Mouse (Mus musculus) intestine, postnatal 0 days (tissue): ENCODE data around the gene Tcf7l2. TPM values are rescaled to one million over a fixed set of nuclear protein-coding genes. Genes with fewer than 3 reads are reported as not detected.

ENCODE experiments used
- ATAC-seq: fragments of 200-750 bp; cut with Nextera tagmentation; 2 replicates; pipeline ENCODE4 v1.8.0; 2017; ENCODE audit warnings: mild to moderate bottlenecking, moderate TSS enrichment, moderate library complexity
- H3K27ac ChIP-seq: fragments of 300-500 bp; sonication (generic); 2 replicates; pipeline ENCODE4 v1.5.1; 2014; ENCODE audit warnings: mild to moderate bottlenecking, low read depth, low read length, moderate library complexity
- H3K27me3 ChIP-seq: fragments of 300-500 bp; sonication (generic); replicated peaks from 2 replicates; pipeline ENCODE4 v1.6.1; 2014; ENCODE audit warnings: low read length, mixed read lengths; ENCODE audit not compliant: control insufficient read depth, insufficient read depth
- H3K36me3 ChIP-seq: fragments of 300-500 bp; sonication (generic); 2 replicates; pipeline ENCODE4 v1.6.1; 2014; ENCODE audit warnings: mild to moderate bottlenecking, moderate library complexity; ENCODE audit not compliant: control insufficient read depth, insufficient read depth
- H3K4me1 ChIP-seq: fragments of 300-500 bp; sonication (generic); replicated peaks from 2 replicates; pipeline ENCODE4 v1.6.1; 2014; ENCODE audit warnings: antibody characterized with exemption, low read length, mixed read lengths; ENCODE audit not compliant: control insufficient read depth, insufficient read depth
- H3K4me2 ChIP-seq: fragments of 300-500 bp; sonication (generic); replicated peaks from 2 replicates; pipeline ENCODE4 v1.6.1; 2014; ENCODE audit warnings: low read depth, mild to moderate bottlenecking, moderate library complexity
- H3K4me3 ChIP-seq: fragments of 300-500 bp; sonication (generic); 2 replicates; pipeline ENCODE4 v1.5.1; 2014; ENCODE audit warnings: low read depth, low read length
- H3K9ac ChIP-seq: fragments of 300-500 bp; sonication (generic); 2 replicates; pipeline ENCODE4 v1.6.1; 2014; ENCODE audit warnings: mild to moderate bottlenecking, low read depth, low read length
- H3K9me3 ChIP-seq: fragments of 300-500 bp; sonication (generic); 2 replicates; pipeline ENCODE4 v1.6.1; 2016; ENCODE audit warnings: mixed run types; ENCODE audit not compliant: control insufficient read depth
- CTCF ChIP-seq: sonication (generic); IDR thresholded peaks from 2 replicates; pipeline ENCODE4 v1.5.1; 2016; ENCODE audit warnings: low read depth, mild to moderate bottlenecking, control low read depth, antibody characterized with exemption, moderate library complexity
- WGBS: fragments of 180-500 bp; shearing (Covaris S2); extraction: QIAGEN DNeasy Blood & Tissue Kit; methylation state at CpG from one replicate; pipeline ENCODE4 v1.1.7; 2014; 5-methylcytosine and 5-hydroxymethylcytosine counted together
- polyA plus RNA-seq: library from polyadenylated mRNA; unstranded; fragments of >200 nt; fragmentation: Nextera tagmentation; extraction: Ambion mirVana; gene quantifications from 2 replicates; pipeline ENCODE4 v1.2.1, GENCODE M21; 2015

Gene Tcf7l2
- polyA plus RNA-seq, 1 experiment from 2014 or later = 32.4 TPM

- H3K27ac ChIP-seq = peak overlapping the region; percentile 3; the same call in 1 of the 2 replicates
- H3K4me3 ChIP-seq = no peak overlapping the region
- ATAC-seq = no peak
- H3K4me1 ChIP-seq = 0 out of 2 replicates have a peak, but pooled peaks cover 8% of the 10 kb centered on the region
- H3K9me3 ChIP-seq = no peaks in the 10 kb centered on the region
- TF ChIP-seq CTCF = no peak
- no peak overlapping the region for H3K9ac ChIP-seq
- 30% methylated on average over 6 of the region's 6 CpGs for WGBS
- no peak overlapping the region for H3K4me2 ChIP-seq
- no peaks in the 10 kb centered on the region for H3K27me3 ChIP-seq
- H3K36me3 ChIP-seq = no peaks in the 10 kb centered on the region
These were observed 5.6 kb upstream of the Tcf7l2 start for GRCm38 (mm10) chr19:55736016-55736415.

DNA sequence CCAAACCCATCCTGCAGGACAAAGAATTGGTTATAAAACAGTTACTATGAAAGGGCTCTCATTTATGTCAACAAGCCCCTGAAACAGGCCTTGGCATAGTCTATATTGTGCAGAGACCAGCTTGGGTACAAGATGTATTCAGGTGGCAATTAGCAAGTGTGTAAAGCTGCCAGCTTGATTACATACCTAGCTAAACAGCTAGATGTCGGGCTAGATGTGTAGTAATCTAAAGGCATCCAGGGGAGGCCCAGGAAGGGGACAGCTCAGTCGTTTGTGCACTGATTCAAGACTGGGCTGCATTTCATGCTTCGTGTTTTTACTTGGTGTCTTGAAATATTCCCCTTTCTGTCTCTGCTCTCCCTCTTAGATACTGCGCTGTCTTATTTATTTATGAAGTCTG, 1.9 kb upstream of the Tcf7l2 start:
- Histone ChIP-seq H3K27me3 (no peaks in the 10 kb centered on the region), H3K4me1 (0 out of 2 replicates have a peak, but pooled peaks cover 4% of the 10 kb centered on the region), H3K4me3 (no peak overlapping the region), H3K9ac (no peak overlapping the region), H3K4me2 (no peak overlapping the region), H3K36me3 (no peaks in the 10 kb centered on the region), H3K27ac (no peak overlapping the region), H3K9me3 (no peaks in the 10 kb centered on the region)
- 0 out of 2 replicates have a peak, but pooled peaks have one; percentile 11 for TF ChIP-seq CTCF
- ATAC-seq = no peak
- 43% methylated on average over 4 of the region's 4 CpGs for WGBS

DNA sequence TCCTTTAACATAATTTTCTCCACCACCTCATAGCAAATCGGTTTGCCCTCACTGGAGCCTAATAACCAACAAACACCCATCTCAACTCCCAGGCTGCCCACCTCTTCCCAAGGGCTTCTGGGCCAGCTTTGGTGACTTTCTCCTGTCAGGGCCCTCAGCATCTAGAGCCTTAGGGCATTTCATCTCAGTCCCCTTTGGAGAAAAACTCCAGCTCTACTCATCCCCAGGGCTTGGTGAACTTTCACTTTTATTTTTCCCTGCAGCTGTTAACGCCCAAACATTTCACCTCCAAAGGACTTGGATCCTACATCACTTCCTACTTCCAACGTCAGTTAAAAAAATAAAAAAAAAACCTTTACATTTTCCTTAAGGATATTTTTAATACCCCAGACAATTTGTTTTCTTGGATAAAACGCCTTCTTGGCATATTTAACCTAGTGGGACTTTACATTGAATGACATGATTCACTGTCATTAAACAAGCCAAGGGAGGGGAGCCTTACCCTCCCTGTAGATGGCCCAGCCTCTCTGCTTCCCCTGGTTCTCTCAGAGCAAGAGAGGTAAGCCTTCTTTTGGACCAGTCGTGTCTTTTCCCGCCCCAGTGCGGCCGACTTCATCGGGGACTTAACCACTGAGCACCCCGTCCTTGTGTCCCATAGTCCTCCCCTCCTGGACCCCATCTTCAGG, 724 bp upstream of the Tcf7l2 start:
- ATAC-seq = no peak; the same call in 1 of the 2 replicates
- no peaks in the 10 kb centered on the region for H3K27me3 ChIP-seq
- H3K9me3 ChIP-seq = no peaks in the 10 kb centered on the region
- H3K4me3 ChIP-seq = peak overlapping the region; percentile 80
- H3K4me2 ChIP-seq = peak overlapping the region; percentile 92
- WGBS = 4% methylated on average over 10 of the region's 10 CpGs
- peak overlapping the region; percentile 41; the same call in 1 of the 2 replicates for H3K9ac ChIP-seq
- TF ChIP-seq CTCF = no peak
- peaks cover 4% of the 10 kb centered on the region; the same call in 1 of the 2 replicates for H3K4me1 ChIP-seq
- no peaks in the 10 kb centered on the region for H3K36me3 ChIP-seq
- H3K27ac ChIP-seq = peak overlapping the region; percentile 97

DNA sequence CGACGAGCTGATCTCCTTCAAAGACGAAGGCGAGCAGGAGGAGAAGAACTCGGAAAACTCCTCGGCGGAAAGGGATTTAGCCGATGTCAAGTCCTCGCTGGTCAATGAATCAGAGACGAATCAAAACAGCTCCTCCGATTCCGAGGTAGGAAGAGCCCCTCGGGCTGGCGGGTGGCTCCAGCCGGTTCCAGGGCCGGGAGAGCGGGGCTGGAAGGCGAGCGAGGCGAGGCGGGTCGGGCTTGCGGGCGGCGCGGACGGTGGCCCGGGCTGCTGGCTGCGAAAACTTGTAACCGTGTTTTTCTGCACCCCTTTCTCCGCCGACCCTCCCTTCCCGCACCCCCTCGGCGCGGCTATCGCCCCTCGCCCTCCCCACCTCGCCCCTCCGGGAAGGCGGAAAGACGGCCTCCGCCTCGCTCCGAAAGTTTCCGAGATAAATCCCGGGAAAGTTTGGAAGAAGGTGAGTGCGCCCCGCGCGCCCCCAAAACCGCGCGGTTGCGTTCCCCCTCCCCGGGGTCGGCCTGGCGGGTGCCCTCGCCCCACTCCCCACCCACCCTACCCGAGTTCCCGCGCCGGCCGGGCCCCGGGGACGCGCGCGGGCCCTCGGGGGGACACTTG, 873 bp downstream of the Tcf7l2 start:
- no peaks in the 10 kb centered on the region for H3K36me3 ChIP-seq
- H3K9me3 ChIP-seq = no peaks in the 10 kb centered on the region
- H3K27me3 ChIP-seq = no peaks in the 10 kb centered on the region
- no peak for ATAC-seq
- H3K9ac ChIP-seq = peak overlapping the region; percentile 96
- peak overlapping the region; percentile 92 for H3K4me2 ChIP-seq
- H3K4me3 ChIP-seq = peak overlapping the region; percentile 80
- no peak for TF ChIP-seq CTCF
- peak overlapping the region; percentile 97 for H3K27ac ChIP-seq
- WGBS = 0% methylated on average over 46 of the region's 70 CpGs
- no peaks in the 10 kb centered on the region; the same call in 1 of the 2 replicates for H3K4me1 ChIP-seq

GRCm38 (mm10) chr19:55743001-55743556, 1.5 kb downstream of the Tcf7l2 start:
- H3K9me3 ChIP-seq = no peaks in the 10 kb centered on the region
- WGBS = under 1% methylated on average over 33 of the region's 38 CpGs
- H3K9ac ChIP-seq = peak overlapping the region; percentile 96
- no peaks in the 10 kb centered on the region; the same call in 1 of the 2 replicates for H3K4me1 ChIP-seq
- TF ChIP-seq CTCF = no peak
- H3K4me3 ChIP-seq = peak overlapping the region; percentile 80
- peak overlapping the region; percentile 97 for H3K27ac ChIP-seq
- peak; percentile 20 for ATAC-seq
- H3K36me3 ChIP-seq = no peaks in the 10 kb centered on the region
- H3K27me3 ChIP-seq = no peaks in the 10 kb centered on the region
- H3K4me2 ChIP-seq = peak overlapping the region; percentile 92
